Mouse (Mus musculus) myocyte (in vitro differentiated cells): Measurements from ENCODE around the gene Nek9. TPM values are rescaled to one million over a fixed set of nuclear protein-coding genes. Genes with fewer than 3 reads are reported as not detected.
"Not testable (repeated sequence)": the region's sequence is repeated elsewhere in the genome, so short reads cannot be mapped to it uniquely, and the experiment has no call there.

Experiments
- H3K27me3 ChIP-seq: one replicate; pipeline ENCODE4 v1.6.1; 2011; ENCODE audit not compliant: control insufficient read depth, insufficient read depth, insufficient read length
- H3K36me3 ChIP-seq: one replicate; pipeline ENCODE4 v1.6.1; 2011; ENCODE audit not compliant: control insufficient read depth, insufficient read depth
- H3K4me2 ChIP-seq: one replicate; pipeline ENCODE4 v1.6.1; 2011; ENCODE audit warnings: low read depth, control low read depth
- H3K4me3 ChIP-seq: one replicate; pipeline ENCODE4 v1.5.1; 2011; ENCODE audit warnings: mild to moderate bottlenecking, control low read depth, moderate library complexity
- H3K79me2 ChIP-seq: one replicate; pipeline ENCODE4 v1.6.1; 2011; ENCODE audit not compliant: control insufficient read depth, insufficient read depth
- H3ac ChIP-seq: one replicate; pipeline ENCODE4 v1.6.1; 2011; ENCODE audit not compliant: control insufficient read depth, insufficient read length
- CEBPB ChIP-seq: IDR thresholded peaks from 2 replicates; pipeline ENCODE4 v1.6.1; 2011; ENCODE audit warnings: mild to moderate bottlenecking, moderate library complexity; ENCODE audit not compliant: poor library complexity, insufficient read depth, severe bottlenecking
- E2F4 ChIP-seq: IDR thresholded peaks from one replicate; pipeline ENCODE4 v1.6.1; 2011; ENCODE audit warnings: mild to moderate bottlenecking, control low read depth, moderate library complexity; ENCODE audit not compliant: insufficient read depth
- MAX ChIP-seq: IDR thresholded peaks from one replicate; pipeline ENCODE4 v1.6.1; 2011; ENCODE audit warnings: low read depth, mild to moderate bottlenecking, control low read depth
- MYOD1 ChIP-seq, 3 experiments: IDR thresholded peaks; one replicate each; pipeline ENCODE4 v1.6.1; 2011; ENCODE audit warnings: control low read depth in 2 of 3, low read depth in 2 of 3, mild to moderate bottlenecking in 2 of 3, moderate library complexity in 1 of 3; ENCODE audit not compliant: insufficient read length in 2 of 3, control insufficient read depth in 1 of 3
- MYOG ChIP-seq, 3 experiments: IDR thresholded peaks; one replicate each; pipeline ENCODE4 v1.6.1; 2011; ENCODE audit warnings: control low read depth in 2 of 3, low read depth in 2 of 3, mild to moderate bottlenecking in 2 of 3; ENCODE audit not compliant: insufficient read length in 2 of 3, control insufficient read depth in 1 of 3, insufficient read depth in 1 of 3
- POLR2A ChIP-seq: IDR thresholded peaks from one replicate; pipeline ENCODE4 v1.6.1; 2011; ENCODE audit warnings: low read depth, mild to moderate bottlenecking, control low read depth, moderate library complexity; ENCODE audit not compliant: insufficient read length
- POLR2AphosphoS2 ChIP-seq: IDR thresholded peaks from one replicate; pipeline ENCODE4 v1.6.1; 2011; ENCODE audit warnings: low read depth, control low read depth; ENCODE audit not compliant: insufficient read length
- REST ChIP-seq: IDR thresholded peaks from one replicate; pipeline ENCODE4 v1.6.1; 2011; ENCODE audit warnings: mild to moderate bottlenecking, control low read depth, moderate library complexity; ENCODE audit not compliant: insufficient read depth, insufficient read length
- SRF ChIP-seq: IDR thresholded peaks from one replicate; pipeline ENCODE4 v1.6.1; 2011; ENCODE audit warnings: low read depth; ENCODE audit not compliant: control insufficient read depth, insufficient read length
- TCF12 ChIP-seq: IDR thresholded peaks from one replicate; pipeline ENCODE4 v1.6.1; 2011; ENCODE audit warnings: mild to moderate bottlenecking, control low read depth; ENCODE audit not compliant: poor library complexity, insufficient read depth, severe bottlenecking
- TCF3 ChIP-seq: IDR thresholded peaks from one replicate; pipeline ENCODE4 v1.6.1; 2011; ENCODE audit warnings: low read depth, control low read depth; ENCODE audit not compliant: insufficient read length
- USF1 ChIP-seq: IDR thresholded peaks from one replicate; pipeline ENCODE4 v1.6.1; 2011; ENCODE audit warnings: low read depth, mild to moderate bottlenecking, control low read depth, moderate library complexity
- polyA plus RNA-seq: library from polyadenylated mRNA; unstranded; fragments of >200 nt; fragmentation: generic; extraction: Trizol; gene quantifications from one replicate; pipeline ENCODE4 v1.2.1, GENCODE M21; 2012; ENCODE audit warnings: missing spikeins

Nek9 gene
- polyA plus RNA-seq, 1 experiment: 40.4 TPM

DNA sequence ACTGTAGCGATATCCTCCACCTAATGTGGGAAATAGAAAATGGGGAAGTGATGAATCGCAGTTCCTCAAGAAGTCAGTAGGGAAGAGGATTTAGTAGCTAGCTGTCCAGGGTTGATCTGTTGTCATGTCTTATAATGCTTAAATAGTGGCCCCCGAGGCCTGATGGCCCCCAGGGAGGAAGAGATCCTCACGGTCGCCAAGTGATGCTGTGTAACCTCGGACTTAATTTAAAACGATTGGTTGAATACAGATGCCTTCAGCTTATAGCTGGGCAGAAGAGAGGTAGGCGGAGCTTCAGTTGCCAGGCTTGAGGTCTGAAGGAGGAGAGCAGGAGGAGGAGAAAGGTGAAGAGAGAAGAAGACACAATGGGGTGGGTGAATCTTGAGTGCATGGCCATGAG lies 54.8 kb downstream of the Nek9 start:
- H3K79me2 ChIP-seq: no peaks in the 10 kb centered on the region
- H3K4me2 ChIP-seq: no peak overlapping the region
- H3ac ChIP-seq: no peak overlapping the region
- H3K27me3 ChIP-seq: no peaks in the 10 kb centered on the region
- H3K36me3 ChIP-seq: no peaks in the 10 kb centered on the region
- no peak for TF ChIP-seq TCF12
- TF ChIP-seq MAX: no peak
- TF ChIP-seq TCF3: no peak
- no peak for TF ChIP-seq REST
- TF ChIP-seq SRF: no peak
- no peak for TF ChIP-seq MYOD1 (IDR thresholded peaks at IDR 0.05; ENCODE audit: control insufficient read depth in 1 of 3, insufficient read length in 2 of 3, low read depth in 2 of 3)
- TF ChIP-seq E2F4: no peak
- no peak for TF ChIP-seq CEBPB
- TF ChIP-seq POLR2AphosphoS2: no peak
- no peak for TF ChIP-seq MYOG (IDR thresholded peaks at IDR 0.05; ENCODE audit: control insufficient read depth in 1 of 3, insufficient read depth in 1 of 3, insufficient read length in 2 of 3, low read depth in 2 of 3)
- TF ChIP-seq POLR2A: no peak
- TF ChIP-seq USF1: no peak
- no peak overlapping the region for H3K4me3 ChIP-seq

DNA sequence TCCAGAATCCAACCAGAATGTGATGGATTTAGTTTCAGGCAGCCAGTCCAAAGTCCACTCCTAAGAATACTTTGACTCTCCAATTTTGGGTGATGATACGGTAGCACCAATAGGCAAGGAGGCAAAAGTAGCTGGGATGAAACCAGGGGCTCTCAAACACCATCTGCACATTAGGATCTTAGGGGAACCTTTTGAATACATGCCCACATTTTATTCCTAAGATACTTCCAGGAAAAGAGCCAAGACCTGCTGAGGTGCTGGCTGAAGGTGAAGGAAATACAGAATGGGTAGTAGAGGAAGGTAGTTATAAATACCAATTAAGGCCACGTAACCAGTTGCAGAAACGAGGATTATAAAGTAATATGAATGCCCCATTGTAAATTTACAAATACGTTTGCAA lies 57.4 kb downstream of the Nek9 start:
- H3K27me3 ChIP-seq, H3ac ChIP-seq, H3K36me3 ChIP-seq, H3K4me2 ChIP-seq, H3K4me3 ChIP-seq, H3K79me2 ChIP-seq: not testable (repeated sequence)

DNA sequence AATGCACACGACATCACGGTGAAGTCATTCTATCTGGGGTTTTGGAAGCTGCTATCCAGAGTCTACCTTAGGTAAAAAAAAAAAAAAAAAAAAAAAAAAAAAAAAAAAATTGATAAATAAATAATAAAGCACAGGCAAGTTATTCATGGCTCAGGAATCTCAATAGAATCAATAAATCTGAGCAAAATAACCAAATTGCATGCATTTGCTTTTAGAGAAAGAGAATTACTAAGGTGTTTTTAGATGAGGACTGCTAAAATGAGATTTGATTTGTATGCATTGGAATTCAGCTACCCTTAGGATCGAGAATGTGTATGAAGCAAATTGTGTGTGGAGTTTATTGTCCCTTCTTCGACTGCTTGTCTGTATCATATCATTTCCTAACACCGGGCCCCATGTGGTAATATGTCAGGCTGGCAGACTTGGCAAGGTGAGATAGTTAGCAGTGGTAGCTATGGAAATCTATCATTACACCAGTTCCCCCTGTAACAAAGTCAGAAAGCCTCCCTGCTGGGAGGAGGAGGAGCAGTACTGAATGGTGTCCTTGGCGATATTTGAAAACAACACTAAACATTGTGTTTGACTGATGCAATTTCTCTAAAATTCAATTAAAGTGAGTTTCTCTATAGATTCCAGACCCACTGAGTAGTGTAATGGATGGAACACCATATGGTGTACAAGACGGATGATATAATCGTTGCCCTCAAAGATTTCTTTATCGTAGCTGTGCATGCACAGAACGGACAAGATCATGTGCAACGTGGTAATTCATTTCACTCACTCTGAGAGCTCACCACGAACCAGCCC lies 58.1 kb downstream of the Nek9 start:
- no peak overlapping the region for H3ac ChIP-seq
- peak overlapping the region; percentile 51 for H3K4me3 ChIP-seq
- no peaks in the 10 kb centered on the region for H3K27me3 ChIP-seq
- TF ChIP-seq POLR2AphosphoS2 (no peak), TCF12 (no peak), REST (no peak), POLR2A (no peak), MYOG (IDR thresholded peaks at IDR 0.05; ENCODE audit: control insufficient read depth in 1 of 3, insufficient read depth in 1 of 3, insufficient read length in 2 of 3, low read depth in 2 of 3) (no peak), USF1 (no peak), E2F4 (no peak), MYOD1 (IDR thresholded peaks at IDR 0.05; ENCODE audit: control insufficient read depth in 1 of 3, insufficient read length in 2 of 3, low read depth in 2 of 3) (no peak), SRF (no peak), MAX (no peak), CEBPB (no peak), TCF3 (no peak)
- H3K4me2 ChIP-seq: peak overlapping the region; percentile 74
- H3K79me2 ChIP-seq: no peaks in the 10 kb centered on the region
- no peaks in the 10 kb centered on the region for H3K36me3 ChIP-seq

DNA sequence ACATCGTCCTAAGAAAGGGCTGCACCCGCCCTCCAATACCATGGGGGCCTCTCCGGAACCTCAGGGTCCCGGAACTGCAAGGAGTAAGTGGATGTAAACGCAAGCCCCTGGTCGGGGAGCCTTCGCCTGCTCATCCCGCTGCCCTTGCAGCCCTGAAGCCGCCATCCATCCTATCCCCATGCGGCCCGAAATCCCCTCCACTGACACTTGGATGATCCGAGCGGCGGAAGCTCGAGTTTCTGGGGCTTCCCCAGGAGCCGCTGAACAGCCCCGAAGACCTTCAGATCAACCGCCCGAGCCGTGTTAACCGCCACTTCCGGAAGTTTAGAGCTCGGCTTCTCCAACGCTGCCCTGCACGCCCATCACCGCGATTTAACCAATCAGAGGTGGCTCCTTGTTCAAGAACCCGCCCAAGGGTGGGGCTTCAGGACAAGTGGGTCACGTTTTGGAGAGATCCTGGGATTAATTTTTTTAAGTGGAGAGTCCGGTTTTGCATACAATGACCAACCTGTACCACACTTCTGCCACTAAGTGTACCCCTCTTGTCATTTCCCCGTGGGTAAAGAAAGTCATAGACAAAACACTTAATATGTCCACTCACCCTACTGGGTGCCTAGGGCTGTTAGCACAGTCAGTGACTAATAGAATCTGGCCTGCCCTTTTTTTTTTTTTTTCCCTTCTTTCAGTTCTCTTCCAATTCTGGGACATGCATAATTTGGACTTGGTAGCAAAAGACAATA lies 58.9 kb downstream of the Nek9 start:
- Histone ChIP-seq H3K36me3 (no peaks in the 10 kb centered on the region), H3K79me2 (no peaks in the 10 kb centered on the region), H3K4me3 (peak overlapping the region; percentile 51), H3ac (peak overlapping the region; percentile 23), H3K4me2 (peak overlapping the region; percentile 74), H3K27me3 (no peaks in the 10 kb centered on the region)
- TF ChIP-seq MYOG (IDR thresholded peaks at IDR 0.05; ENCODE audit: control insufficient read depth in 1 of 3, insufficient read depth in 1 of 3, insufficient read length in 2 of 3, low read depth in 2 of 3) (no peak), MAX (no peak), CEBPB (no peak), USF1 (peak; percentile 30), TCF12 (no peak), SRF (no peak), TCF3 (no peak), REST (no peak), MYOD1 (IDR thresholded peaks at IDR 0.05; ENCODE audit: control insufficient read depth in 1 of 3, insufficient read length in 2 of 3, low read depth in 2 of 3) (no peak), POLR2AphosphoS2 (no peak), POLR2A (no peak), E2F4 (peak; percentile 64)
